Mouse (Mus musculus): ENCODE data around the gene Olfr965. TPM values are rescaled to one million over a fixed set of nuclear protein-coding genes. Genes with fewer than 3 reads are reported as not detected.
"Not testable (repeated sequence)": the region's sequence is repeated elsewhere in the genome, so short reads cannot be mapped to it uniquely, and the experiment has no call there.

Olfr965 gene
- polyA plus RNA-seq (2015; fragmentation: Nextera tagmentation; extraction: Ambion mirVana) = not detected in 2 replicates

- no peak within 1 kb of the TSS for H3K4me2 ChIP-seq
Measured at GRCm38 (mm10) chr9:39711053-39711452, at the start of gene Olfr965. Gene Olfr965 (plus strand): TSS chr9:39711353.

GRCm38 (mm10) chr9:39666905-39667304, 44.2 kb upstream of the Olfr965 start, which contains the start of gene Olfr963:
Gene Olfr963 (plus strand): TSS chr9:39667205.
- H3K4me1 ChIP-seq (replicated peaks) = no peaks in the 10 kb centered on the region
- H3K9me3 ChIP-seq = no peaks in the 10 kb centered on the region
- no peak within 1 kb of the TSS for H3K4me3 ChIP-seq
- WGBS = 94% methylated on average over 1 of the region's 1 CpGs
- no peaks in the 10 kb centered on the region for H3K27me3 ChIP-seq
- no peak within 1 kb of the TSS for H3K27ac ChIP-seq (replicated peaks)
- H3K4me2 ChIP-seq = no peak within 1 kb of the TSS
- no peak for ATAC-seq (ENCODE audit: low FRiP score, low read depth)
- H3K36me3 ChIP-seq = no peaks in the 10 kb centered on the region
- H3K9ac ChIP-seq = no peak within 1 kb of the TSS

More at GRCm38 (mm10) chr9:39711053-39711452, at the start of gene Olfr965:
- no peaks in the 10 kb centered on the region for H3K27me3 ChIP-seq
- H3K27ac ChIP-seq (replicated peaks) = no peak within 1 kb of the TSS
- no peaks in the 10 kb centered on the region for H3K36me3 ChIP-seq
- H3K9ac ChIP-seq = no peak within 1 kb of the TSS
- H3K4me1 ChIP-seq (replicated peaks) = no peaks in the 10 kb centered on the region
- ATAC-seq (ENCODE audit: low FRiP score, low read depth) = no peak
- no peak within 1 kb of the TSS for H3K4me3 ChIP-seq
- H3K9me3 ChIP-seq = no peaks in the 10 kb centered on the region

- Histone ChIP-seq H3K27me3 (no peaks in the 10 kb centered on the region), H3K4me2 (no peak overlapping the region), H3K4me3 (no peak overlapping the region), H3K36me3 (no peaks in the 10 kb centered on the region), H3K9me3 (no peaks in the 10 kb centered on the region), H3K4me1 (replicated peaks) (no peaks in the 10 kb centered on the region), H3K9ac (no peak overlapping the region), H3K27ac (replicated peaks) (no peak overlapping the region)
- WGBS = 86% methylated on average over 2 of the region's 2 CpGs
- ATAC-seq (ENCODE audit: low FRiP score, low read depth) = no peak
Measured at GRCm38 (mm10) chr9:39669723-39670122, 41.4 kb upstream of the Olfr965 start.

- Histone ChIP-seq H3K9ac (no peak overlapping the region), H3K4me1 (replicated peaks) (no peaks in the 10 kb centered on the region), H3K27ac (replicated peaks) (no peak overlapping the region), H3K4me3 (no peak overlapping the region), H3K36me3 (no peaks in the 10 kb centered on the region), H3K27me3 (no peaks in the 10 kb centered on the region), H3K9me3 (no peaks in the 10 kb centered on the region), H3K4me2 (no peak overlapping the region)
- ATAC-seq (ENCODE audit: low FRiP score, low read depth) = no peak
- 84% methylated on average over 2 of the region's 2 CpGs for WGBS
Measured at GRCm38 (mm10) chr9:39674820-39675219, 36.3 kb upstream of the Olfr965 start.

GRCm38 (mm10) chr9:39678557-39678956, 32.6 kb upstream of the Olfr965 start:
- Histone ChIP-seq H3K4me2 (no peak overlapping the region), H3K27me3 (no peaks in the 10 kb centered on the region), H3K4me1 (replicated peaks) (no peaks in the 10 kb centered on the region), H3K9ac (no peak overlapping the region), H3K27ac (replicated peaks) (no peak overlapping the region), H3K4me3 (no peak overlapping the region), H3K9me3 (no peaks in the 10 kb centered on the region), H3K36me3 (no peaks in the 10 kb centered on the region)
- no peak for ATAC-seq (ENCODE audit: low FRiP score, low read depth)
- 92% methylated on average over 2 of the region's 2 CpGs for WGBS

- H3K4me1 ChIP-seq (replicated peaks) = no peaks in the 10 kb centered on the region
- H3K4me2 ChIP-seq = no peak overlapping the region
- no peak overlapping the region for H3K27ac ChIP-seq (replicated peaks)
- no peak overlapping the region for H3K4me3 ChIP-seq
- H3K27me3 ChIP-seq = no peaks in the 10 kb centered on the region
- 64% methylated on average over 2 of the region's 2 CpGs for WGBS
- H3K9me3 ChIP-seq = no peaks in the 10 kb centered on the region
- H3K9ac ChIP-seq = no peak overlapping the region
- no peak for ATAC-seq (ENCODE audit: low FRiP score, low read depth)
- H3K36me3 ChIP-seq = no peaks in the 10 kb centered on the region
Measured at GRCm38 (mm10) chr9:39679280-39679679, 31.9 kb upstream of the Olfr965 start.

- H3K4me3 ChIP-seq; H3K9ac ChIP-seq; H3K27ac ChIP-seq (replicated peaks); H3K4me1 ChIP-seq (replicated peaks); H3K27me3 ChIP-seq; H3K4me2 ChIP-seq; ATAC-seq (ENCODE audit: low FRiP score, low read depth); H3K36me3 ChIP-seq; H3K9me3 ChIP-seq: not testable (repeated sequence)
- WGBS = 83% methylated on average over 8 of the region's 8 CpGs
Measured at GRCm38 (mm10) chr9:39701123-39701522, 10.0 kb upstream of the Olfr965 start.

- H3K9me3 ChIP-seq = no peaks in the 10 kb centered on the region
- no peaks in the 10 kb centered on the region for H3K27me3 ChIP-seq
- no peak within 1 kb of the TSS for H3K4me3 ChIP-seq
- no peaks in the 10 kb centered on the region for H3K4me1 ChIP-seq (replicated peaks)
- ATAC-seq (ENCODE audit: low FRiP score, low read depth) = no peak
- no peak within 1 kb of the TSS for H3K4me2 ChIP-seq
- H3K27ac ChIP-seq (replicated peaks) = no peak within 1 kb of the TSS
- H3K36me3 ChIP-seq = no peaks in the 10 kb centered on the region
- no peak within 1 kb of the TSS for H3K9ac ChIP-seq
Measured at GRCm38 (mm10) chr9:39707017-39707416, 4.1 kb upstream of the Olfr965 start, which contains the start of gene Olfr149. Gene Olfr149 (minus strand): TSS chr9:39707117.

- no peaks in the 10 kb centered on the region for H3K4me1 ChIP-seq (replicated peaks)
Measured at GRCm38 (mm10) chr9:39708958-39709357, 2.2 kb upstream of the Olfr965 start.

GRCm38 (mm10) chr9:39730678-39731077, 19.5 kb downstream of the Olfr965 start, which contains the start of gene Olfr150:
Gene Olfr150 (plus strand): TSS chr9:39730978.
- Histone ChIP-seq H3K4me2 (no peak within 1 kb of the TSS), H3K4me3 (no peak within 1 kb of the TSS), H3K9ac (no peak within 1 kb of the TSS), H3K27ac (replicated peaks) (no peak within 1 kb of the TSS), H3K4me1 (replicated peaks) (no peaks in the 10 kb centered on the region), H3K36me3 (no peaks in the 10 kb centered on the region), H3K27me3 (no peaks in the 10 kb centered on the region), H3K9me3 (no peaks in the 10 kb centered on the region)
- no peak for ATAC-seq (ENCODE audit: low FRiP score, low read depth)

More at GRCm38 (mm10) chr9:39708958-39709357, 2.2 kb upstream of the Olfr965 start:
- Histone ChIP-seq H3K4me3 (no peak overlapping the region), H3K9me3 (no peaks in the 10 kb centered on the region), H3K27me3 (no peaks in the 10 kb centered on the region), H3K36me3 (no peaks in the 10 kb centered on the region), H3K4me2 (no peak overlapping the region), H3K9ac (no peak overlapping the region), H3K27ac (replicated peaks) (no peak overlapping the region)
- 59% methylated on average over 3 of the region's 3 CpGs for WGBS
- no peak for ATAC-seq (ENCODE audit: low FRiP score, low read depth)

GRCm38 (mm10) chr9:39740741-39741140, 29.6 kb downstream of the Olfr965 start:
- Histone ChIP-seq H3K9me3 (no peaks in the 10 kb centered on the region), H3K4me3 (no peak overlapping the region), H3K9ac (no peak overlapping the region), H3K36me3 (no peaks in the 10 kb centered on the region), H3K4me1 (replicated peaks) (no peaks in the 10 kb centered on the region), H3K27ac (replicated peaks) (no peak overlapping the region), H3K27me3 (no peaks in the 10 kb centered on the region), H3K4me2 (no peak overlapping the region)
- WGBS = 94% methylated on average over 1 of the region's 1 CpGs
- ATAC-seq (ENCODE audit: low FRiP score, low read depth) = no peak

- no peaks in the 10 kb centered on the region for H3K9me3 ChIP-seq
- H3K36me3 ChIP-seq = no peaks in the 10 kb centered on the region
Measured at GRCm38 (mm10) chr9:39745949-39746348, 34.8 kb downstream of the Olfr965 start, which contains the start of gene Olfr967. Gene Olfr967 (plus strand): TSS chr9:39746249.

GRCm38 (mm10) chr9:39746428-39746827, 35.3 kb downstream of the Olfr965 start:
- Histone ChIP-seq H3K27ac (replicated peaks) (no peak overlapping the region), H3K9ac (no peak overlapping the region), H3K4me1 (replicated peaks) (no peaks in the 10 kb centered on the region), H3K27me3 (no peaks in the 10 kb centered on the region), H3K36me3 (no peaks in the 10 kb centered on the region), H3K4me3 (no peak overlapping the region), H3K9me3 (no peaks in the 10 kb centered on the region), H3K4me2 (no peak overlapping the region)
- WGBS = 83% methylated on average over 1 of the region's 1 CpGs
- ATAC-seq (ENCODE audit: low FRiP score, low read depth) = no peak

More at GRCm38 (mm10) chr9:39745949-39746348, 34.8 kb downstream of the Olfr965 start, which contains the start of gene Olfr967:
- no peak within 1 kb of the TSS for H3K27ac ChIP-seq (replicated peaks)
- H3K9ac ChIP-seq = no peak within 1 kb of the TSS
- H3K4me2 ChIP-seq = no peak within 1 kb of the TSS
- H3K4me1 ChIP-seq (replicated peaks) = no peaks in the 10 kb centered on the region
- no peak for ATAC-seq (ENCODE audit: low FRiP score, low read depth)
- H3K27me3 ChIP-seq = no peaks in the 10 kb centered on the region
- H3K4me3 ChIP-seq = no peak within 1 kb of the TSS

Data from hindbrain, embryonic 15.5 days (tissue).